Mouse (Mus musculus): ENCODE measurements around the gene Zp3. TPM values are rescaled to one million over a fixed set of nuclear protein-coding genes. Genes with fewer than 3 reads are reported as not detected.

Gene Zp3
- polyA plus RNA-seq, 2 experiments from 2014 or later = not detected

- no peak for ATAC-seq
Measured at GRCm38 (mm10) chr5:135962125-135962491, 17.8 kb upstream of the Zp3 start.

GRCm38 (mm10) chr5:135962492-135963279 is 17.2 kb upstream of the Zp3 start:
- ATAC-seq = peak; percentile 81

GRCm38 (mm10) chr5:135963280-135963627 is 16.6 kb upstream of the Zp3 start:
- ATAC-seq = no peak

- no peak for ATAC-seq
Measured at GRCm38 (mm10) chr5:135965501-135965930, 14.4 kb upstream of the Zp3 start.

- ATAC-seq = no peak
Measured at GRCm38 (mm10) chr5:135966866-135967265, 13.0 kb upstream of the Zp3 start.

GRCm38 (mm10) chr5:135968781-135969180 is 11.1 kb upstream of the Zp3 start:
- peak; percentile 47 for ATAC-seq

- ATAC-seq = no peak
Measured at GRCm38 (mm10) chr5:135970247-135970646, 9.7 kb upstream of the Zp3 start.

GRCm38 (mm10) chr5:135971876-135972275 is 8.0 kb upstream of the Zp3 start:
- ATAC-seq = no peak

GRCm38 (mm10) chr5:135974365-135974764 is 5.5 kb upstream of the Zp3 start, which contains the start of gene Ssc4d:
Gene Ssc4d (minus strand): TSS chr5:135974531.
- no peak for ATAC-seq

GRCm38 (mm10) chr5:135975893-135976668 is 3.8 kb upstream of the Zp3 start:
- no peak for ATAC-seq

GRCm38 (mm10) chr5:135979381-135979780 is 518 bp upstream of the Zp3 start:
- no peak for ATAC-seq

- no peak for ATAC-seq
Measured at GRCm38 (mm10) chr5:135982398-135982797, 2.5 kb downstream of the Zp3 start.

- no peak for ATAC-seq
Measured at GRCm38 (mm10) chr5:135984546-135985044, 4.7 kb downstream of the Zp3 start.

GRCm38 (mm10) chr5:135987248-135987647 is 7.3 kb downstream of the Zp3 start:
- peak; percentile 37 for ATAC-seq

- no peak for ATAC-seq
Measured at GRCm38 (mm10) chr5:135990601-135991000, 10.7 kb downstream of the Zp3 start.

GRCm38 (mm10) chr5:135993381-135993965 is 13.6 kb downstream of the Zp3 start:
- no peak for ATAC-seq

GRCm38 (mm10) chr5:135994335-135994724 is 14.4 kb downstream of the Zp3 start:
- no peak for ATAC-seq

GRCm38 (mm10) chr5:135994725-135995687 is 15.1 kb downstream of the Zp3 start, which contains the start of gene Dtx2:
Gene Dtx2 (plus strand): TSS chr5:135994800.
- peak; percentile 96 for ATAC-seq

- ATAC-seq = no peak
Measured at GRCm38 (mm10) chr5:135996162-135996561, 16.3 kb downstream of the Zp3 start.

- no peak for ATAC-seq
Measured at GRCm38 (mm10) chr5:136001222-136001621, 21.3 kb downstream of the Zp3 start.

- no peak for ATAC-seq
Measured at GRCm38 (mm10) chr5:136002325-136002724, 22.4 kb downstream of the Zp3 start.

GRCm38 (mm10) chr5:136002751-136003151 is 22.9 kb downstream of the Zp3 start:
- no peak for ATAC-seq
